Mouse (Mus musculus) cerebellum, adult 2 months (tissue): ENCODE data around the gene Ncoa1.

ENCODE experiments used
- CTCF ChIP-seq: fragments of 200-500 bp; IDR thresholded peaks from 2 replicates; pipeline ENCODE4 v1.5.1; 2011; ENCODE audit warnings: low read depth, mild to moderate bottlenecking, control low read depth, low read length, moderate library complexity, borderline replicate concordance; ENCODE audit not compliant: insufficient read depth
- POLR2A ChIP-seq: fragments of 200-500 bp; IDR thresholded peaks from 2 replicates; pipeline ENCODE4 v1.6.1; 2011; ENCODE audit warnings: low read length, control low read depth, borderline replicate concordance; ENCODE audit not compliant: insufficient read depth

DNA sequence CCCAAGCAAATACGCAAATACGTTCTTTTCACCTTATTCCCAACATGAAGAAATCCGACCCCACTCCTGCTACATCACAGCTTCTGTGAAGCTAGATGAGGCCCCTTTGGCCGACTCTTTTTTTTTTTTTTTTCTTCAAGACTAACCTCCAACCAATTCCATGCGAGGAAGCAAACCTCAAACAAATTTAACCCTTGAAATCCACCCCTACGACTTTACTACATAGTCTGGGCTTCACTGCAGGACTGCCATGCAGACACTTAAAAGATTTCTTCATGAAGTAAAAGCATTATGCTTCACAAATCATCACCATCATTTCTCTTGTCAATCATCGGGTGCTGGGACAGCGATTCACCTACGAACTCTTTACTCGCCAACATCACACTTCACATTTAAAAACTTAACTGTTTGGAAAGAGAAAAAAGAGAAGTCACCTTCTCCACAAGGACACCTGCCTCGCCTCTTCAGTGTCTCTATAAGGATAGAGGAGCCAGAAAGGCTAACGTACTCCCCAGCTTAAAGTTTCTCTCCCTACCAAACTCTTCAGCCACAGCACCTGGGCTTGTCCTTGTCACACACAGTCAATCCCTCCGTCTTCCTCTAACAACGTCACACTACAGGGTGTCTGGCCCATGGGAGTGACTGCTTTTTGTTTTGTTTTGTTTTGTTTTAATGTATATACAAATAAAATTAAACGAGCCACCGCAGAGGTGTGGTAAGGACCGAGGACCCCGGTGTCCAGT, 1.6 kb downstream of the Ncoa1 start:
- TF ChIP-seq POLR2A (no peak), CTCF (no peak)
